Mouse (Mus musculus): Measurements from ENCODE around the gene Rasgrf2. TPM values are rescaled to one million over a fixed set of nuclear protein-coding genes. Genes with fewer than 3 reads are reported as not detected.

The Rasgrf2 gene
- total RNA-seq, 2 experiments from 2014 or later = 214 to 247 TPM

DNA sequence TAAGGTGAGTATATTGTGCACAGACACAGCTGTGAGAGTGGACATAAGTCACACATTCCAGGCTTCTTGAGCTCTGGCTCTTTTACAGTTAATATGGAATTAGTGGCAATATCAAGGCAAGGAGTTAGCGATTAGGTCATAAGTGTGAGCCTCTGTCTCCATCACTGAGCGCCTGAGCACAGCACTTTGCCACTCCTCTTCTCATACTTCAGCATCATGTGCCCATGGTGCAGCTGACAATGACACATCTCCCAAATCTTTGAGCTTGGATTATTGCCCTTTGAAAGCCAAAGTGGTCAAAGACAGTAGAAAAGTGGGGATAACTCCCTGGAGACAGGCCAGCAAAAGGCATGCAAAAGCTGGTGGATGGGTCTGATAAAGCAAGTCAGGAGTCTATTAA, 175.8 kb downstream of the Rasgrf2 start:
- DNase-seq (ENCODE audit: low spot score in 2 of 2) = no peak

DNA sequence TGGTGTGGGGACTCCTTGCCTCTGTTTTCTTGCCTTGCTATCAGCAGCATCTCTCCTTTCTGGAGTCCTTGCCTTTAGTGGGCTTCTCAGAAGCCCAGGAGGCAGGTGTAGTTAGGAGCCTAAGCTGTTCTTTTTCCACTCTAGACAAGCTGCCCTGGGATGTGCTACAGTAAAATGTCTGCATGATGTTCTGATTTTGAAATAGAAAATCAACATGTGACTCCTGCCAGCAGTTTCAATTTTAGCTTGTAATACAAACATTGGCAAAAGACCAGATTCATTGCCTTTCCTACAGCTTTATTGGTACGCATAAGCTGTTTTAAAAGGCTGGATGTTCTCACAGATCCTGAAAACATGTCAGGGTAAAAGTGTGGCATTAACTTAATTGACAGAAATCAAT, 176.3 kb downstream of the Rasgrf2 start:
- no peak for DNase-seq (ENCODE audit: low spot score in 2 of 2)

DNA sequence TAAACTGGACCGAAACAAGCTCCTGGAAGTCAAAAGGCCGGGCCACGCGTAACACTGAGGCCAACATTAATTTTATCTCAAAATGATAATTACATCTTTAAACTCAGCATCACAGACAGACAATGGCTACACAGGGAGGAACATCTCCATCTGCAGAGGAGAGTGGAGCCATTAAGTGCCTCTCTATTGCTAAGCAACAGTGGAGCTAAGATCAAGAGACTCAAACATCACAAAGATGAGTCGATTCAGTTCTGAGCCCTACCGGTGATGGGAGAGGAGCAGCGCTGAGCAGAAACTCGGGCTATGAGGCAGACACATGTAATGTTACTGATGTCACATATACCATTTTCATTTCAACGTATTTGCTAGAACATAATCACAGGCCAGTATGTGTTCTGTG, 191.3 kb downstream of the Rasgrf2 start:
- no peak for DNase-seq (ENCODE audit: low spot score in 2 of 2)

DNA sequence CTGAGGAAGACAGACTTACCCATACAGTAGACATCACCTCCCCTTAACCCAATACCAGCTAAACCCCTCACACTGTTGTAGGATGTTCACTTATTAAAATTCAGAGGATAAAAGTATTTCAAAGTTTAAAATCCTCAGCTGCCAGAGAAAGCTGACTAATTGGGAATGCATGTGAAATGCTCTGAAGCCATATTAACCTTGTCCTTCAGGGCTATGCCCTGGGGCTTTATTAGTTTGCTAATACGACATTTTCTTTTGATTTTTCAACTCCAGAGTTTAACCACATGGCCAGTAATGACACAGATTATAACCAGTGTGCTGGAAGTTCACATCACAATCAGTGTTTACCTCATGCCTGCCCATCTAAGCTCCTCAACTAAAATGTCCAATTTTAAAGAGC, 192.6 kb downstream of the Rasgrf2 start:
- no peak for DNase-seq (ENCODE audit: low spot score in 2 of 2)

DNA sequence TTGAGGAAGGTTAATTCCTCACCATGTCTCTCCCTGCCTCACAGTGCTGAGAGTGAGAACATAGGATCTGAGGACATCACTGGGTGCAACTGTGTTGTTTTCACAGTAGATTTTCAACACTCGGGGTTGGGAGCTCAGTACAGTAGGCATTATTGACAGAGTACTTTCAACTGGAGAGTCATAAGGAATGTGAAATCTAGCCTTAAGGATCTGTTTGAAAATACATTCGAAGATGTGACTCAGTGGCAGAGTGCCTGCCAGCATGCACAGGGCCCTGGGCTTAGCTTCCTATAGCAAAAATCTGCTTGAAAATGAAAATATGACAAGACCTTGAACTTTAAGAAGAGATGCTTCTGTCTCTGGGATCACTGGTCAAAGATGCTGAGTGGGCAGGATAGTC, 194.2 kb downstream of the Rasgrf2 start:
- DNase-seq (ENCODE audit: low spot score in 2 of 2) = no peak

DNA sequence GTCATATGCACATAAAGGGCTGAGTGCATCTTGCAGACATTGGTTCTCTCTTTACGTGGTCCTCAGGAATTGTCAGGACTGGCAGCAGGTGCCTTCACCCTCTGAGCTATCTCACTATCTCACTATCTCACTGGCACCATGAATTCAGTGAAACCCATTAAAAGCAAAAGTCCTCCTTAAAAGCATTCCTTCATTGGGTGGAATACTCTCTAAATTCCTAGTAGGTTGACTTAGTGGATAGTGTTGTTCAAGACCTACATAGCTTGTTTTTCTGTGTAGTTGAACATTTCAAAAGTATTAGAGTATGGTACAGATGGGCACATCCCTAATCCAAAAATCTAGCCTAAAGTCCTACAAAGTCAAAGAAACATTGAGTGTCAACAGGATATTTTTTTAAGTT, 199.3 kb downstream of the Rasgrf2 start:
- no peak for DNase-seq (ENCODE audit: low spot score in 2 of 2)

DNA sequence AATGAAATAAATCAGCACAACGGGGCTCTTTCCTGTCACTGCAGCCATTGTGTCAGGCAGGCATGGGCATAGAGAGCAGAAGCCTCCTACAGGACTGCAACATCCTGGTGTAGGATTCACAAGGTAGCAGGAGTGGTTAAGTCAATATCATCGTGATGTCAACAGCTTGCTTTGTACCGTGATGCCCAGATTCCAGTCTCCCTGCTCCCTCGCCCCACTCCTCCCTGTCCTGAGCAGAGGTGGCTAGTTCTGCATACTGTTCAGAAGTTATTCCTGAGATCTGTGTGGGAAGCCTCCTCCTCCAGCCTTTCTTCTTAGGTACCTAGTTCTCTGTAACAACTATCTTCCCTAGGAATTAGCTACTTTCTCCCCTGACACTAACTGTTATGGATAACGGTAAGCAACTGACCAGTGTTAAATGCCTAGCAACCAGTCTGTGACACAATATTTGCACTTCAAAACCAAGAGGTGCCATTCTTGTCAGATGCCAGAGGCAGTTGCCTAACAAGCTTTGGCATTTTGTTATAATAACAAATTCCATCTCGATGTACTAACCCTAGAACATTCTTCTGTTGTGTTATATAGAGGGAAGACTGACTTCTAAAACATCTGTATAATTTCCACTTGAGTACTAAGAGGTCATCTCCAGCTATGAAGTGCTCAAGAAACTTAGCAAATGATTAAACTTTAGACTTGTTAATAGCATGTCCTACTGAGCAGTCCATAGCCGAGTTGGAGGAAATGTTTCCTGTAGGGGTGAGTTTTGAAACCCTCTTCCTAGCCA, 201.3 kb downstream of the Rasgrf2 start:
- DNase-seq (ENCODE audit: low spot score in 2 of 2) = peak in 1 of 2 experiments; percentile 37

DNA sequence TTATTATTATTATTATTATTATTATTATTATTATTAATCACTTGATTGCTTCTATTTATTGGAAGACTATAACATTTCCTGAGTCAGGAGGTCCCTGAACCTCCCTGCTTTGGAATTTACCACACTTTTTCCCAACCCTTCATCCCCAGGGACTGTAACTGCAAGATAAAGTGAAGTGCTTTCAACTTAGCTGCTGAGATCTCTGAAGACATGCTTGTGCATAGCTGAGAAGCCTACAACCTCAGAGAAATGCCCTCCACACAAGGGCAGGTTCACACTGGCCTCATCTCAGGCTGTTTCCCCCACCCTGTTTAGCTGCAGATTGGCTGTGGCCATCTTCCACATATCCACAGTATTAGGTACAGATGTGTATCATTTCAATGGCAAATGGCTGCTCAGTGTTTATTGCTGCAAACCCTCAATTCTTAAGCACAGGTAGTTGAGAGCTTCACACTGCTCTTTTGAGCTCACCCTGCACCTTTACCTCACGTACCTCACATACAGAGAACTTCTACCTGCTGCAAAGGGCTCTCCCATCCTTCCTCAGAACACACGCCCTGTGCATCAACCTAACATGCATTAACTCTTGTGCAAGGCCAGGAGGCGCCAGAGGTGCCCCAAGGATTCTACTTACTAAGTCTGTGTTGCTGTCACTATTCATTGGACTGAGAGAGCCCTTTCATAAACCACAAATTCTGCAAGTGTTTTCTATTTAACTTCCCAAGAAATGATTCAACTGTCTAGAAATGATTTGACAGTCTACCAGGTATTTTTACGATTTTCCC, 202.7 kb downstream of the Rasgrf2 start:
- DNase-seq (ENCODE audit: low spot score in 2 of 2) = no peak

DNA sequence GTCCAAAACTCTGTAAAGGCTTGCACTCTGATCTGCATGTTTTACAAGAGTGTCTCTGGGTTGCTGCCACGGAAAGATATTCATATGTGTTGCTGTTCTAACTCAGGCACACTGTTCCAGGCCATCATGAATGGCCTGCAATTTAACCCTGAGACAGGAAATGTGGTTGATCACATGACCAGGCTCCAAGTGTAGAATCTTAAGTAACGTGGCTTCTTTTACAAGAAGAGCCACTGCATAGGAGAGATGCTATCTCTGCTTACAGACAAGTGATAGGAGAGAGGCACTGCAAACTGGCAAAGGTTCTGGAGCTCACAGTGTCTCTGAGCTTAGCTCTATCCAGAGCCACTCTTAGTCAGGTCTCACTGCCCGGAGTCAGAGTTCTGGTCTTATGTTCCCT, 210.4 kb downstream of the Rasgrf2 start:
- DNase-seq (ENCODE audit: low spot score in 2 of 2) = no peak

DNA sequence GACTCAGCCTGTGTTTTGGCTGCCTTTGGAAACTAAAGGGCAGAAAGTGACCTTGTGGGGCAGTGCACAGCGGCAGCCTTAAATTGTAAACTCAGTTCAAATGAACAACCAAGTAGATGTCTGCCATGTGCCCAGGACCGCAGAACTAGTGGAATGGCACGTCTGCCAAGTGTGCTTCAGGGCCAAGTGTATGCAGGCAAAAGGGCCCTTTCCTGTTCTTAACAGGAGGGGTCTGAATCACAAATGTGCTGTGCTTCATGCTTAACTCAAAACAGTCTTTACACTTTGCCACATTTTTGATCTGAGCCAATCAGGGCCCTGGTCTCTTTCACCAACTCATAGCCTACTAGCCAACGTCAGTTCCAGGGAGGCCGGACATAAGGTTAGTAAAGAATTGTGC, 212.7 kb downstream of the Rasgrf2 start:
- no peak for DNase-seq (ENCODE audit: low spot score in 2 of 2)

DNA sequence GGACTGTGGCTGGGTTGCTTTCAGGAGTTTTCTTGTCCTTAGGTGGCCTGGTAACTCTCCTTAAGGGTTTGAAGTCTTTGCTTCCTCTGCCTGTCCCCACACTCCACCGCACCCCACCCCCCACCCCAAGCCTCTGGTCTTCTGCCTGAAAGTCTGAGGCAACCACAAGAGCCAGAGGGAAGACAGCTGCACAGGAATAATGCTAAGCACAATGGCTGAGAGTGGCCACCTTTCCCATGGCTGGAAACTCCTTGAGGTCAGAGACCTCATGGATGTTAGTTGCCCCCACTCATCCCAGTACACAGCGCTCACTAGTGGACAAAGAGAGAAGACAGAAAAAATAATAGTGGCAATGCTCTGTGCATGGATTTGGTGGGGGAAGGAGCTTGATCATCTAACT, 213.6 kb downstream of the Rasgrf2 start:
- no peak for DNase-seq (ENCODE audit: low spot score in 2 of 2)

DNA sequence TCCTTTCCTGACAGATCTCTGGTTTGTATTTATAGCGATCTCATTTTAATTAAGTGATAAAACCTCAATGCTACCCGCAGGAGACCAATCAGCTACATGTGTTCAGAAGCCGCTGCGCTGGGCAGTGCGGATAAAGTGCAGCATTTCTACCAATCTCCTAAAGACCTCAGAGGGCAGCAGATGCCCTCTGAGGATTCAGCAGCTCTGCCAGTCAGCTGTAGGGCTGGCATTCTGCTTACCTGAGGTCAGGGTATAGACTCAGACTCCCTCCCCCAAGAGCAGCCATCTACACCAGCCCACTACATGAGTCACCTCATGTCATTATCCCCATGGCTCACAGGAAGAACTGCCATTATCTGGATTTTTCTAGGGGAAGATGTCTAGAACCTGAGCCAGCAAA, 215.1 kb downstream of the Rasgrf2 start:
- no peak for DNase-seq (ENCODE audit: low spot score in 2 of 2)

DNA sequence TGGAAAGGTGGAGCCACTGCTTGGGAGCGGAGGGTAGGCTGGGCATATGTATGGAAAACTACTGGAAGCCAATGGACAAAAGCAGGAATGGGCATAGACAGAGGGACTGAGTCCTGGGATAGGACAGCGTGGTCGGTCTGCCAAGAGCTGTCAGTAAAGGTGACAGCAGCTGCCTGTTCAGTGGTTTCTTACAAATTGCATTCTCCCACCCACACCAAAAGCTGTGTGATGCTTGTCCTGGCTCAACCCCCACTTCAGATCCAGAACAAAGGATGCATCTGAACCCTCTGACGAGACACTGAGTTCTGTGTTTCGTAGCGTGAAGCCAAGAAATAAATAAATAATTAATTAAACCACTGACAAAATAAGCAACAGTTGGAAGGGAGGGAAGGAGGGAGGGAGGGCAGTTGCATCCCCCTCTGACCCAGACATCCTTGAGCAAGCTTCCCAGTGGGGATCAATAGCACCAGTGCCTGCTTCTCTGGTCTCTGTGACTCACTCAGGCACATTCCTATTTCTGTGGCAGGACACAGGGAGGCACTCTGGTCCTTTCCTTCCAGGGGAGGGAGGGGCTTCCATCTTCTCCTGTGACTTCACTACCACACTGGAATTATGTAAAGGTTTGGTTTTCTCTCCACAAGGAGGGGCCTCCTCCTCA, 215.7 kb downstream of the Rasgrf2 start:
- DNase-seq (ENCODE audit: low spot score in 2 of 2) = peak; percentile 19 to 42

DNA sequence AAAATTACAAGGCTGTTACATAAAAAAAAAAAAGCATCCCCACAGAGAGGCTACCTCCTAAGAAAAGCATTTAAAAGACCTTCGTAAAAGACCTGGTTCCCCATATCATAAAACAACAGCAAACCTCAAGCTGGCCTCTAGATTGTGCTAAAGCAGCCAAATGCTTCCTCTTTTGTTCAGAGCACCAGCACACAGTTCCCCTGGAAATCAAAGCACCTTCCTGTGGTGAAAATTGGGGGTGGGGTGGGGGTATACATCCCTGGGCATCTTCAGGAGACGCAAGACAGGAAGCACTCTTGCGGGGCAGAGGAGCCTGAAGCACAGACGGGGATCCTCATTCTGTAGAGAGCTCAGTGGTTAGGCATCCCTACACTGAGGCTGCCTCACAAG, 216.3 kb downstream of the Rasgrf2 start:
- DNase-seq (ENCODE audit: low spot score in 2 of 2) = no peak

DNA sequence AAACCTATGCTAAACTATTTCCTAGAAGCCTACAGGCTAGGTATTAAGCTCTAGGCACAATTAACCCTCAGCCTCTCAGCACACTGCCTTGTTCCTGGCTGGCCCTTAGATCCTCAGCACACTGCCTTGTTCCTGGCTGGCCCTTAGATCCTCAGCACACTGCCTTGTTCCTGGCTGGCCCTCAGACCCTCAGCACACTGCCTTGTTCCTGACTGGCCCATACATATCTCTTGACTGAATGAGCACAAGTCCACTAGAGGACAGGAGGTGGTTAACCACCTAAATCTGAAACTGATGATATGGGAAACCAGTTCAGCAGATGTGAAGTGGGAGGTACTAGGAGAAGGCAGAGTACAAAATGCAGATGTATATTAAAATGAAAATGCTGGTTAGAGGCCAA, 219.8 kb downstream of the Rasgrf2 start:
- no peak for DNase-seq (ENCODE audit: low spot score in 2 of 2)

DNA sequence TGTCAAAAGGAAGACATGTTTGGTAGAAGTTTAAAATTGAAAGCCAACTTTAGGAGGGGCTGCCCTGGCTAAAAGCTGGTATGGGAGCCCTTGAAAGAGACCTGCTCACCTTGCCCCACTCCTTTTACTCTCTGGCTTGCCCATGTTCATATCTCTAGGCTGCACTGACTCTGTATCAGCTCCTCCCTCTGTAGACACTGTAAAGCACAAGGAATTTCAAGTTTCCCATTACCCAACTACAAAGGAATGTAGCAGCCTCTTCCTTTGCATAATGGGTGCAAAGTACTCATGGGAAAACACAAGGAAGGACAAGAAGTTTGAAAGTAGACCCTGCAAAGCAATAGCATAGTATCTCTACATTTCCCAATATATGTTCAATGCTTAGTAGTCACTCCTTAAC, 220.2 kb downstream of the Rasgrf2 start:
- no peak for DNase-seq (ENCODE audit: low spot score in 2 of 2)

DNA sequence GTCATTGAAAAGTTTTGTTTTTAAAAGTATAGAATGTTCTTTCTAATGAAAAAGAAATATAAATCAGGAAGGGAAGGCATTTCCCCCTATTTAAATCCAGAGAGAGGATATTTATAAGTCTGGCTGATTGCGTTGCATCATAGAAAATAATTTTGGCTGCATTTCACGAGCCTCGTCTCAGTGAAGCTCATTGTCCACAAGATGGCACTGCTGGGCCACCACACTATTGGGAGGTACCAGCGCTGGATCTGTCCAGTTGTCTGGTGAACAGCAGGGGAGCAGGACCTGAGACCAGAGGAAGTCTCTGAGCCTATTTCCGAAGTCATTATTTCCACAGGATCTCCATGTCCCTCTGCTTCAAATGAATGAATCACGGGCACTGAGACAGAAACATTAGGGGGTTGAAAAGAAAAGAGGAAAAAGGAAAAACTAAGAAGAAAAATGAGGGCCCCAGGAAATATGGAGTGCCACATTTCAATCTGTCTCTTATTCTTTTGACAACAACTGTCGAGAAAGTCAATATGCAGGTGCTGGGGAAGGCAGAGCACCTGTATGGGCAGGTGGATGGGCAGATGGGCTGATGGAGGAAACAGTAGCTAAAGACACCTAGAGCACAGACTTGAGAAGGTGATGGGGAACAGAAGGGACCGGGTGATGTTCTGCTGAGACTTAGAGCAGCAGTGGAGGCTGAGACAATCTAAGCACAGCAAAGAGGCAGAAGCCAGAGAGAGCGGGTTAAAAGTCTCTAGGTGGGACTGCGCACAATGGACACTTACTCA, 223.1 kb downstream of the Rasgrf2 start:
- peak; percentile 82 to 87 for DNase-seq (ENCODE audit: low spot score in 2 of 2)

DNA sequence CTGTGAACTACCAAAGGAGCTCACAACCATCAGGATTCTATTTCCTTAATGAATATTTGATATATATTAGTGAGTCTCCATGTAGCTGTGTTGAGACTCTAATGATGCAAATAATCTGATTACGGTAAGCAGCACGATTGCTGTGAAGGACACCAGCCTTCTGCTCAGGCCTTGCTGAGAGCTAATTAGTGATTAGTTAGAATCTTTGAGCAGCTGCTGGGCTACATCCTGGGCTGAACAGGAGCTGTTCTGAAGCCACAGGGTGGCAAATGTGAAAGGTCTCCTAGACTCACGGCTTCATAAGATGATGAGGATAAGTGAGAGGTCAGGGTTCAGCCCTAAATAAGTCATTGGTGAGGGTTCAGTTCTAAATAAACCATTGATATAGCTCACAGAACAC, 225.1 kb downstream of the Rasgrf2 start:
- no peak for DNase-seq (ENCODE audit: low spot score in 2 of 2)

DNA sequence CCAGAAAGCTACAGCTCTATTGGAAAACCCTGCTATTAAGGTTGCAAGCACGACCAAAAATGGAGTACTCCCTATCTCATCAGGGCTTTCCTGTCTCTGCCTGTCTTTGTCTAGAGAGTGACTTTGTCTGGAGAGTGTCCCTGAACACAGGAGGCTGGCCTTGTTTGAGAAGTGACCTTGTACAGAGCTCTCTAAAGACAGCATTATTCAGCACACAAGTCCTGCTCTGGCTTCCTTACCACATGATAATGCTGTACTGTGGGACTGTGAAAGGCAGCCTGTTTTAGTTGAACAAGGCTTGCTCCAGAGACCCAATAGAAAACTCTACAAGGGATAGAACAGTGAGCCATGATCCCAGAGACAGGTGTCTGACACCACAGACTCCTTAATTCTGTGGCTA, 235.0 kb downstream of the Rasgrf2 start:
- DNase-seq (ENCODE audit: low spot score in 2 of 2) = no peak

DNA sequence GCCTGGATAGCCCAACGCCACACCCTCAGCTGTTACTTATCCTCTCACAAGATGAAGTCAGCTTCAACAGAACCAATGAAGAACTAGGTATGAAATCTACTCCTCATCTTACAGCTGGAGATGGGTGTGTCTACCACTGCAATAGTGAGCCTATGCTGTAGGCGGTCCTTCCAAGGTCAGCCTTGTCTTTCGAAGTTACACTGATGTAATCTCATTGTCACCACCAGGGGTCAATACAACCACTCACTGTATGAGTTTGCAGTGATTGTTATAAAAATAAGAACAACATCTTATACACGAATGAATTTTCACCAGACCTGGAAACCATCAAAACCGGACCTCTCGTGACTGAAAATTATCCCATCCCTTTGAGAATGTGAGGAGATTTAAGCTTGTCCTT, 238.3 kb downstream of the Rasgrf2 start:
- no peak for DNase-seq (ENCODE audit: low spot score in 2 of 2)

DNA sequence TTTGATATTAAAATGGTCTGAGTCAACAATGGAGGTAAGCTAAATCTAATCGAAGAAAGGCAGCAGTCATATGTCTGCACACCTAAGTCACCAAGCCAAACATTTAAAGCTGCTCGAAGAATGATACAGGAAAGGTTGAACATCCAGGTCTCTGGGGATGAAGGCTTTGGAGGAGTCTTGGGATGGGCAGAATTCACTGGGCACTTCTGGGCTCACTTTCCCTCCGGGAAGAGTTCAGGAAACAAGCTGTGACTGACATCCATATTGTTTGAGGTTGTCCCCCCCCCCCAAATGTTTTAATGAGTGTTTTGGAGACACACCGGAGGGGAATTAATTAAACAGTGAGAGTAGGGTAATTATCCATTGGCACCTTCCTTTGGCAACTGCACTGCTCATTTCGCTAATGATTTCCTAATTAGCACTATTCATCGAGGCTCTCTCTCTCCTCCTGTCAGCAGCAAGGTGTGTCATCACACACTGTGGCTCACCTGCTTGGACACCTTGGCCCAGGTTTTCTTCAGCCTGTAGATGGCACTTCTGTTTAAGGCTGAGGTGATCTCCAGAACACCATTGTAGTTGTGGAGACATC, 241.3 kb downstream of the Rasgrf2 start:
- DNase-seq (ENCODE audit: low spot score in 2 of 2) = no peak
